Mouse (Mus musculus): ENCODE measurements around the gene Ntrk1.

DNA sequence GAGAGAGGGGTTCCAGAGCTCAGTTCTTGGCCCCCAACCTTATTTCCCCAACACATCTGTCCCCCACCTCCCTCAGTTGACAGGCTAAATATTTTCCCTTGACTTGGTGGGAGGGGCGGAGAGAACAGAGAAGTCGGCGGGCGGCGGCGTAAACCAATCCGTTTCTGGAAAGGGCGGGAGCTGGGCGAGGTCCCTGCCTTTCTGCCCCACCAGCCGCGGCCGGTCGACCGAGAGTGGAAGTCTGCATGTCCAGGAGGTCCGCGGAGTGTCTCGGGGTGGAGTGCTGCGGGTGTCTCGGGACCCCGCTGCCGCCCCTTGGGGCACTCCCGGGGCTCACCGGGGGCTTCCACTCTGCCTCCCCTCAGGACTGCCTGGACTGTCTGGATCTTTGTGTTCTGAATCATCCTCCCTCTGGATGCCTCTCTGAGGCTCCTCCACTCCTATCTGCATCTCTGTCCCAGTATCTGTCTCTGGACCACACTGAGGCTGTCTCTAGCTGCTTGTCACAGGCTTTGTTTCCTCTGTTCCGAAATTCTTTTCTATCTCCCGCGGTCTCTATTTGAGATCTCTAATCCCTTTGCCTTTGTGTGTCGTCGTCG is 1.9 kb upstream of the Ntrk1 start, which contains the start of gene Insrr:
- no peak for TF ChIP-seq CTCF (IDR thresholded peaks at IDR 0.05; ENCODE audit: insufficient read depth, low read length)
- no peak for TF ChIP-seq POLR2A (IDR thresholded peaks at IDR 0.05; ENCODE audit: borderline replicate concordance, extremely low read depth, low read depth, low read length)
